Comparison of ENCODE assay signal across 21 mouse cellular contexts in the genomic region with DNA sequence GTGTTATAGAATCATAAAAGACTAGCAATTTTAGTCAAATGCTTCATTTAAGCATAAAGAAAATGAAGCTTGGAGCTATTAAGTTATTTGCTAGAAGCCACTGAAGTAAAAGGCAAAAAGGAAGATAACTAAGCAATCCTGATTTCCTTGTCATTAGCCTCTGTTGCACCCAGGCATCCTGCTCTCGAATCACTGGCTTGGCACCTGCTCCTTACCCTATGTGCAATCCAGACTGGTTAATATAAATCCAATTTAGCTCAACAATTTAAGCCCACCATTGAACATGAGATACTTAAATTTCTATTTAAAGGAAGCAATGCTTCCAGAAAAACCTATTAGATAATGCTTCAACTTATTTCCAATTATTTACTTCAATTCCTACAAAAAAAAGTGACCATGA.
"Had no signal": no experiment of that assay in that cellular context is flagged by ENCODE, and none has a peak within 500 bp of the region (broad histone marks: within the 10 kb centered on the region; RNA-seq: fewer than 3 reads in every experiment).

No protein-coding gene starts in this region.

- H3K4me3 ChIP-seq: kidney, embryonic 15.5 days; left cerebral cortex, adult 2 months; limb, embryonic 10.5 days; limb, embryonic 13.5 days; liver, embryonic 12.5 days; liver, embryonic 15.5 days; midbrain, embryonic 12.5 days; midbrain, embryonic 15.5 days; neural tube, embryonic 12.5 days; neural tube, embryonic 15.5 days had no signal

- H3K4me1 ChIP-seq: kidney, embryonic 15.5 days; limb, embryonic 10.5 days; limb, embryonic 13.5 days; liver, embryonic 12.5 days; liver, embryonic 15.5 days; midbrain, embryonic 12.5 days; midbrain, embryonic 15.5 days; neural tube, embryonic 12.5 days had no signal

- H3K9ac ChIP-seq: kidney, embryonic 15.5 days; limb, embryonic 13.5 days; liver, embryonic 12.5 days; liver, embryonic 15.5 days; midbrain, embryonic 12.5 days; midbrain, embryonic 15.5 days; neural tube, embryonic 12.5 days; neural tube, embryonic 15.5 days had no signal

- H3K27me3 ChIP-seq: kidney, embryonic 15.5 days; limb, embryonic 13.5 days; liver, embryonic 12.5 days; liver, embryonic 15.5 days; midbrain, embryonic 12.5 days; midbrain, embryonic 15.5 days; neural tube, embryonic 12.5 days; neural tube, embryonic 15.5 days had no signal

- DNase-seq: kidney, postnatal 10 days; kidney, postnatal 36 days; layer of hippocampus, postnatal 36 days; liver; lung, adult 2 months; lung, postnatal 14 days; lung, postnatal 4 days; thymus, adult 2 months; thymus, postnatal 14 days; thymus, postnatal 4 days had no signal

- ATAC-seq: liver, embryonic 12.5 days; midbrain, embryonic 15.5 days had no signal

- H3K9me3 ChIP-seq: kidney, embryonic 15.5 days; limb, embryonic 10.5 days; limb, embryonic 13.5 days; liver, embryonic 12.5 days; liver, embryonic 15.5 days; midbrain, embryonic 12.5 days; midbrain, embryonic 15.5 days; neural tube, embryonic 12.5 days; neural tube, embryonic 15.5 days had no signal

- H3K36me3 ChIP-seq: kidney, embryonic 15.5 days; limb, embryonic 10.5 days; limb, embryonic 13.5 days; liver, embryonic 12.5 days; liver, embryonic 15.5 days; midbrain, embryonic 12.5 days; midbrain, embryonic 15.5 days; neural tube, embryonic 12.5 days; neural tube, embryonic 15.5 days had no signal

- H3K27ac ChIP-seq: kidney, embryonic 15.5 days; left cerebral cortex, adult 2 months; limb, embryonic 10.5 days; limb, embryonic 13.5 days; liver, embryonic 12.5 days; liver, embryonic 15.5 days; midbrain, embryonic 12.5 days; midbrain, embryonic 15.5 days; neural tube, embryonic 12.5 days; neural tube, embryonic 15.5 days; stomach, postnatal 0 days had no signal

- H3K4me2 ChIP-seq: kidney, embryonic 15.5 days; limb, embryonic 13.5 days; liver, embryonic 12.5 days; liver, embryonic 15.5 days; midbrain, embryonic 12.5 days; midbrain, embryonic 15.5 days; neural tube, embryonic 12.5 days; neural tube, embryonic 15.5 days had no signal
